Comparison of ENCODE assay signal across 8 mouse cellular contexts in the genomic region with DNA sequence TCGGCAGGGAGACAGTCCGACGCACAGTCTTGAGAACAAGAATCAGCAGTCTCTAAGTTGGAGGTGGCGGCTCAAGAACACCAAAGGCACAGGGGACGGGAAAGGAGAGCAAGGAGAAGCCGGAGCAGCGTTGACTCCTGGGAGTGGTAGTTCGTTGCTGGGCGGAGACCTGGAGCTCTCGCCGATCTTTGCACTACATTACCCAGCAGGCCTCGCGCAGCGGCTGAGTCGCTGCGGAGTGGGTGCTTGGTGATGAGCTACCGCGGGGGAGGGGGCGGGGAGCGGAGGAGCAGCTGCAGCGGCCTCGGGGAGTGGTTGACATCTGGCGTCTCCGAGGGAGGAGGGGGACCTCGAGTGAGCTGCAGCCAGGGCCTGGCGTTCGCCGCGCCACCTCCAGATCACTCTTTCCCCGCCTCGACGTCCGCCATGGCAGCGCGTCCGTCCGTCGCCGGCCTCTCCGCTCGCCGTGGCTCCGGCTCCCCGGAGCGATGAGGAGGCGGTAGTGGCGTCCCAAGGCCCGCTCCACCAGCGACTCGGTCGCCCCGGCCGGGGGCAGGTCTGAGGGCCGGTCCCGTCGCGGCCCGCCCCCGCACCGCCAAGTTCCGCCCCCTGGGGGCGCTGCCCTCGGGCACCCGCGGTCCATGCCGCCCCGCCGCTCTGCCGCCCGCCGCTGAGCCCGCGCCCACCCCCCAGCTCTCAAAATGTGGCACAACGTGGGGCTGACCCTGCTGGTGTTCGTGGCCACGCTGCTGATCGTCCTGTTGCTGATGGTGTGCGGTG. TPM values are rescaled to one million over a fixed set of nuclear protein-coding genes. Genes with fewer than 3 reads are reported as not detected.
DNase-seq lines count a peak whose midpoint lies in the region; ATAC-seq lines count a peak whose summit lies in the region.

A gene (plus strand): TSS at position 307 of the 780 bp plus-strand sequence.

- H3K9ac ChIP-seq in intestine, embryonic 14.5 days (ENCODE audit: low read length) = peak within 1 kb of the TSS; percentile 80

- peak within 1 kb of the TSS; percentile 74 for H3K4me2 ChIP-seq in intestine, embryonic 14.5 days (ENCODE audit: low read length)

- WGBS in intestine, embryonic 14.5 days = under 1% methylated on average over 57 of the region's 78 CpGs

- H3K9me3 ChIP-seq in intestine, embryonic 14.5 days (ENCODE audit: control insufficient read depth, low read length) = no peaks in the 10 kb centered on the region

- H3K4me3 ChIP-seq in intestine, embryonic 14.5 days (ENCODE audit: low read depth, low read length) = peak within 1 kb of the TSS; percentile 80

- peak; percentile 97 for ATAC-seq in intestine, embryonic 14.5 days (replicated peaks; ENCODE audit: low FRiP score, low TSS enrichment, low read depth)

- H3K27me3 ChIP-seq in intestine, embryonic 14.5 days (replicated peaks; ENCODE audit: control insufficient read depth, insufficient read depth, low read length) = no peaks in the 10 kb centered on the region

- intact Hi-C loops in left cerebral cortex, postnatal 14 days (cut with DNase I) = no loop called here

- H3K4me1 ChIP-seq in intestine, embryonic 14.5 days (replicated peaks; ENCODE audit: control insufficient read depth, insufficient read depth, low read length) = peaks cover 11% of the 10 kb centered on the region; the same call in 1 of the 2 replicates

- peak within 1 kb of the TSS; percentile 84 for H3K27ac ChIP-seq in intestine, embryonic 14.5 days (ENCODE audit: low read depth)

- DNase-seq in adrenal gland, adult 18-20 months (ENCODE audit: low spot score in 2 of 2) = peak; percentile 85 to 88
- peak; percentile 98 for DNase-seq in embryo, embryonic 11 days
- DNase-seq in gastrocnemius, postnatal 25 days = peak; percentile 97
- peak; percentile 94 for DNase-seq in intestine, embryonic 14.5 days (ENCODE audit: low spot score)
- DNase-seq in left cerebral cortex, postnatal 14 days (ENCODE audit: low spot score in 2 of 2) = peak; percentile 93 to 97
- DNase-seq in mesoderm, embryonic 11.5 days (ENCODE audit: low read depth, low spot score) = peak; percentile 99
- peak; percentile 96 to 98 for DNase-seq in right cerebral cortex, postnatal 36 days (ENCODE audit: low spot score in 2 of 2)
- peak; percentile 97 for DNase-seq in yolk sac, embryonic 10.5 days (ENCODE audit: low spot score)

- no peaks in the 10 kb centered on the region for H3K36me3 ChIP-seq in intestine, embryonic 14.5 days (ENCODE audit: control insufficient read depth, insufficient read depth, low read length)

RNA-seq across cellular contexts. Expression of the gene that starts here (rescaled TPM):
- total RNA-seq in adrenal gland, adult 18-20 months (2021) = 1 to 10 TPM; 9.7 to 9.8 TPM
- total RNA-seq in gastrocnemius, postnatal 25 days (2021) = 10 to 100 TPM; 34.8 to 37.1 TPM
- 13.0 TPM in 2 replicates for polyA plus RNA-seq in intestine, embryonic 14.5 days (2014; fragmentation: Nextera tagmentation; extraction: Ambion mirVana)
- 100 to 1,000 TPM; 180 to 182 TPM for total RNA-seq in left cerebral cortex, postnatal 14 days (2021)

Comparison
In these comparisons a context has a peak if more than half of its experiments do, and no peak if none do; other contexts are left out.
1. Peak in every context shown above with its lines: DNase-seq, ATAC-seq, H3K4me3 ChIP-seq and H3K27ac ChIP-seq.
2. RNA of the gene that starts here (total RNA-seq): 180 to 182 TPM in left cerebral cortex, postnatal 14 days; 34.8 to 37.1 TPM in gastrocnemius, postnatal 25 days and 9.7 to 9.8 TPM in adrenal gland, adult 18-20 months; every median in the first group is over 4 times any median in the second.